Mouse (Mus musculus) forebrain, embryonic 16.5 days (tissue): ENCODE data around the gene Lnx1. TPM values are rescaled to one million over a fixed set of nuclear protein-coding genes. Genes with fewer than 3 reads are reported as not detected.

ENCODE experiments used
- ATAC-seq: fragments of 200-750 bp; cut with Nextera tagmentation; 2 replicates; pipeline ENCODE4 v1.8.0; 2017; ENCODE audit warnings: mild to moderate bottlenecking, moderate library complexity
- H3K27ac ChIP-seq: fragments of 300-500 bp; sonication (generic); 2 replicates; pipeline ENCODE4 v1.5.1; 2014; ENCODE audit warnings: low read length, control low read depth
- H3K27me3 ChIP-seq: fragments of 300-500 bp; sonication (generic); replicated peaks from 2 replicates; pipeline ENCODE4 v1.6.1; 2014; ENCODE audit warnings: low read length; ENCODE audit not compliant: control insufficient read depth, insufficient read depth
- H3K36me3 ChIP-seq: fragments of 300-500 bp; sonication (generic); 2 replicates; pipeline ENCODE4 v1.6.1; 2014; ENCODE audit not compliant: control insufficient read depth, insufficient read depth
- H3K4me1 ChIP-seq: fragments of 300-500 bp; sonication (generic); replicated peaks from 2 replicates; pipeline ENCODE4 v1.6.1; 2014; ENCODE audit warnings: low read length; ENCODE audit not compliant: control insufficient read depth, insufficient read depth
- H3K4me2 ChIP-seq: fragments of 300-500 bp; sonication (generic); 2 replicates; pipeline ENCODE4 v1.6.1; 2014; ENCODE audit warnings: mild to moderate bottlenecking, low read length, control low read depth
- H3K4me3 ChIP-seq: fragments of 300-500 bp; sonication (generic); replicated peaks from 2 replicates; pipeline ENCODE4 v1.5.1; 2014; ENCODE audit warnings: mild to moderate bottlenecking, low read length, control low read depth
- H3K9ac ChIP-seq: fragments of 300-500 bp; sonication (generic); replicated peaks from 2 replicates; pipeline ENCODE4 v1.6.1; 2014; ENCODE audit warnings: low read depth, low read length, control low read depth
- H3K9me3 ChIP-seq: fragments of 300-500 bp; sonication (generic); 2 replicates; pipeline ENCODE4 v1.6.1; 2016; ENCODE audit warnings: low read length; ENCODE audit not compliant: control insufficient read depth
- WGBS: fragments of 180-500 bp; shearing (Covaris S2); extraction: QIAGEN DNeasy Blood & Tissue Kit; methylation state at CpG from one replicate; pipeline ENCODE4 v1.1.7; 2014; 5-methylcytosine and 5-hydroxymethylcytosine counted together
- polyA plus RNA-seq: library from polyadenylated mRNA; unstranded; fragments of >200 nt; fragmentation: Nextera tagmentation; extraction: Ambion mirVana; gene quantifications from 2 replicates; pipeline ENCODE4 v1.2.1, GENCODE M21; 2015

Gene Lnx1
- polyA plus RNA-seq, 1 experiment from 2014 or later = 6.1 TPM

GRCm38 (mm10) chr5:74728186-74728585, 25.5 kb upstream of the Lnx1 start:
- no peak overlapping the region for H3K9ac ChIP-seq
- H3K4me2 ChIP-seq = no peak overlapping the region
- no peaks in the 10 kb centered on the region for H3K4me1 ChIP-seq
- WGBS = 69% methylated on average over 6 of the region's 6 CpGs
- no peak overlapping the region for H3K4me3 ChIP-seq
- no peaks in the 10 kb centered on the region for H3K36me3 ChIP-seq
- ATAC-seq = no peak
- H3K9me3 ChIP-seq = peaks cover 3% of the 10 kb centered on the region; the same call in 1 of the 2 replicates
- H3K27ac ChIP-seq = no peak overlapping the region
- H3K27me3 ChIP-seq = no peaks in the 10 kb centered on the region

GRCm38 (mm10) chr5:74727319-74727718, 24.6 kb upstream of the Lnx1 start:
- H3K4me1 ChIP-seq = no peaks in the 10 kb centered on the region
- H3K9ac ChIP-seq = no peak overlapping the region
- H3K4me3 ChIP-seq = no peak overlapping the region
- no peaks in the 10 kb centered on the region for H3K27me3 ChIP-seq
- no peak overlapping the region for H3K4me2 ChIP-seq
- no peak for ATAC-seq
- H3K9me3 ChIP-seq = peaks cover 3% of the 10 kb centered on the region; the same call in 1 of the 2 replicates
- no peak overlapping the region for H3K27ac ChIP-seq
- no peaks in the 10 kb centered on the region for H3K36me3 ChIP-seq
- WGBS = 65% methylated on average over 8 of the region's 8 CpGs

GRCm38 (mm10) chr5:74725541-74725940, 22.8 kb upstream of the Lnx1 start:
- H3K27ac ChIP-seq = no peak overlapping the region
- peaks cover 10% of the 10 kb centered on the region for H3K4me1 ChIP-seq
- H3K4me3 ChIP-seq = no peak overlapping the region
- peaks cover 3% of the 10 kb centered on the region; the same call in 1 of the 2 replicates for H3K9me3 ChIP-seq
- no peaks in the 10 kb centered on the region for H3K36me3 ChIP-seq
- no peak overlapping the region for H3K4me2 ChIP-seq
- no peaks in the 10 kb centered on the region for H3K27me3 ChIP-seq
- no peak overlapping the region for H3K9ac ChIP-seq
- WGBS = 32% methylated on average over 4 of the region's 4 CpGs
- ATAC-seq = no peak

- Histone ChIP-seq H3K9me3 (peaks cover 3% of the 10 kb centered on the region; the same call in 1 of the 2 replicates), H3K9ac (no peak overlapping the region), H3K4me1 (peaks cover 10% of the 10 kb centered on the region), H3K27me3 (no peaks in the 10 kb centered on the region), H3K36me3 (no peaks in the 10 kb centered on the region), H3K4me2 (no peak overlapping the region), H3K27ac (no peak overlapping the region), H3K4me3 (no peak overlapping the region)
- ATAC-seq = no peak
- 70% methylated on average over 3 of the region's 3 CpGs for WGBS
Observed at GRCm38 (mm10) chr5:74721816-74722215, 19.1 kb upstream of the Lnx1 start.

- Histone ChIP-seq H3K9ac (no peak overlapping the region), H3K36me3 (no peaks in the 10 kb centered on the region), H3K4me3 (no peak overlapping the region), H3K4me1 (peaks cover 12% of the 10 kb centered on the region), H3K27me3 (no peaks in the 10 kb centered on the region), H3K9me3 (peaks cover 3% of the 10 kb centered on the region; the same call in 1 of the 2 replicates), H3K27ac (no peak overlapping the region), H3K4me2 (peak overlapping the region; percentile 20; the same call in 1 of the 2 replicates)
- no peak for ATAC-seq
- 22% methylated on average over 9 of the region's 9 CpGs for WGBS
Observed at GRCm38 (mm10) chr5:74720661-74721060, 17.9 kb upstream of the Lnx1 start.

- H3K4me1 ChIP-seq = peaks cover 5% of the 10 kb centered on the region
- H3K4me2 ChIP-seq = no peak overlapping the region
- ATAC-seq = no peak
- H3K9ac ChIP-seq = no peak overlapping the region
- no peaks in the 10 kb centered on the region for H3K9me3 ChIP-seq
- no peaks in the 10 kb centered on the region for H3K36me3 ChIP-seq
- no peak overlapping the region for H3K27ac ChIP-seq
- no peak overlapping the region for H3K4me3 ChIP-seq
- WGBS = 7% methylated on average over 7 of the region's 7 CpGs
- H3K27me3 ChIP-seq = no peaks in the 10 kb centered on the region
Observed at GRCm38 (mm10) chr5:74716165-74716564, 13.5 kb upstream of the Lnx1 start.

- H3K9ac ChIP-seq = no peak overlapping the region
- H3K36me3 ChIP-seq = no peaks in the 10 kb centered on the region
- no peak overlapping the region for H3K27ac ChIP-seq
- 0 out of 2 replicates have a peak, but pooled peaks cover 2% of the 10 kb centered on the region for H3K4me1 ChIP-seq
- no peak overlapping the region for H3K4me3 ChIP-seq
- H3K27me3 ChIP-seq = no peaks in the 10 kb centered on the region
- no peak overlapping the region for H3K4me2 ChIP-seq
- no peak for ATAC-seq
- WGBS = 76% methylated on average over 4 of the region's 4 CpGs
- H3K9me3 ChIP-seq = no peaks in the 10 kb centered on the region
Observed at GRCm38 (mm10) chr5:74712811-74713210, 10.1 kb upstream of the Lnx1 start.

GRCm38 (mm10) chr5:74711988-74712387, 9.3 kb upstream of the Lnx1 start:
- H3K4me2 ChIP-seq = no peak overlapping the region
- H3K36me3 ChIP-seq = no peaks in the 10 kb centered on the region
- WGBS = 93% methylated on average over 2 of the region's 2 CpGs
- no peak overlapping the region for H3K4me3 ChIP-seq
- no peaks in the 10 kb centered on the region for H3K9me3 ChIP-seq
- H3K9ac ChIP-seq = no peak overlapping the region
- H3K27ac ChIP-seq = no peak overlapping the region
- no peaks in the 10 kb centered on the region for H3K27me3 ChIP-seq
- ATAC-seq = no peak
- H3K4me1 ChIP-seq = 0 out of 2 replicates have a peak, but pooled peaks cover 2% of the 10 kb centered on the region

GRCm38 (mm10) chr5:74711056-74711455, 8.3 kb upstream of the Lnx1 start:
- no peaks in the 10 kb centered on the region for H3K9me3 ChIP-seq
- WGBS = 71% methylated on average over 1 of the region's 1 CpGs

GRCm38 (mm10) chr5:74710181-74710580, 7.5 kb upstream of the Lnx1 start:
- Histone ChIP-seq H3K27me3 (no peaks in the 10 kb centered on the region), H3K27ac (no peak overlapping the region), H3K9me3 (no peaks in the 10 kb centered on the region), H3K4me2 (no peak overlapping the region), H3K4me1 (no peaks in the 10 kb centered on the region; the same call in 1 of the 2 replicates), H3K9ac (no peak overlapping the region), H3K4me3 (no peak overlapping the region), H3K36me3 (no peaks in the 10 kb centered on the region)
- no peak for ATAC-seq
- WGBS = 87% methylated on average over 4 of the region's 4 CpGs

More at GRCm38 (mm10) chr5:74711056-74711455, 8.3 kb upstream of the Lnx1 start:
- H3K27me3 ChIP-seq = no peaks in the 10 kb centered on the region
- no peak for ATAC-seq
- no peak overlapping the region for H3K9ac ChIP-seq
- no peak overlapping the region for H3K27ac ChIP-seq
- H3K36me3 ChIP-seq = no peaks in the 10 kb centered on the region
- H3K4me1 ChIP-seq = 0 out of 2 replicates have a peak, but pooled peaks cover under 1% of the 10 kb centered on the region
- H3K4me3 ChIP-seq = no peak overlapping the region
- H3K4me2 ChIP-seq = no peak overlapping the region
